Mouse (Mus musculus) heart, postnatal 25 days (tissue): Measurements from ENCODE around the gene Dip2b. TPM values are rescaled to one million over a fixed set of nuclear protein-coding genes. Genes with fewer than 3 reads are reported as not detected.

Source experiments
- DNase-seq: peaks from one replicate; pipeline ENCODE4 v3.0.0; 2022; ENCODE audit warnings: low spot score
- intact Hi-C: fragments of 180-260 bp; cut with DNase I; formaldehyde crosslinking; loops from one replicate; pipeline ENCODE4 v1.15.1; 2025
- total RNA-seq, 2 experiments: library from RNA; stranded (reverse); gene quantifications; 2 replicates each; pipeline ENCODE4 v1.2.3; 2021

The Dip2b gene
- 10 to 100 TPM; 21.6 to 23.3 TPM for total RNA-seq

GRCm38 (mm10) chr15:100038470-100038971 is at the start of gene Dip2b:
TSS of gene Dip2b (plus strand) at chr15:100038664.
- DNase-seq: peak; percentile 83

DNA sequence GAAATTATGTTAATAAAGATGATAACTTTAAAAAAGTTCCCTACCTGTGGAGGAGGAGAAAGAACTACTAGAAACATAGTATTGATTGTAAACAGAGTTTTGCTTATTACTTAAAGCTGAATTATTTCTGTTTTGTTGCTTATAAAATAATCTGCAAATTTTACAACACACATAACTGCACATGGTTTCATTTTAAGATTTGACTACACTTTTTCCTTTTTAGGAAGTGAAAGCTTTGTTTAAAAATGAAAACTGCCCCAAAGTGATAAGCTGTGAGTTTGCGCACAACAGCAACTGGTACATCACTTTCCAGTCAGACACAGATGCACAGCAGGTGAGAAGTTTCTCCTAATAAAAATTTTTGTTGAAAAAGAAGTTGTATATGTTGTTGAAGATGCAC is 45.4 kb upstream of the Dip2b start:
- intact Hi-C loops: no loop called here
- DNase-seq: no peak

More at GRCm38 (mm10) chr15:100038470-100038971, at the start of gene Dip2b:
- intact Hi-C loops: loop anchor here (1.0 to 5.0 kb wide), 2 partner anchors 88 to 189 kb away; partner anchors contain the start of gene Atf1

- intact Hi-C loops: no loop called here
- DNase-seq: no peak
Observed at GRCm38 (mm10) chr15:99997114-99997804, 41.2 kb upstream of the Dip2b start.

- DNase-seq: no peak
- intact Hi-C loops: no loop called here
Observed at GRCm38 (mm10) chr15:99999390-99999789, 39.1 kb upstream of the Dip2b start.

DNA sequence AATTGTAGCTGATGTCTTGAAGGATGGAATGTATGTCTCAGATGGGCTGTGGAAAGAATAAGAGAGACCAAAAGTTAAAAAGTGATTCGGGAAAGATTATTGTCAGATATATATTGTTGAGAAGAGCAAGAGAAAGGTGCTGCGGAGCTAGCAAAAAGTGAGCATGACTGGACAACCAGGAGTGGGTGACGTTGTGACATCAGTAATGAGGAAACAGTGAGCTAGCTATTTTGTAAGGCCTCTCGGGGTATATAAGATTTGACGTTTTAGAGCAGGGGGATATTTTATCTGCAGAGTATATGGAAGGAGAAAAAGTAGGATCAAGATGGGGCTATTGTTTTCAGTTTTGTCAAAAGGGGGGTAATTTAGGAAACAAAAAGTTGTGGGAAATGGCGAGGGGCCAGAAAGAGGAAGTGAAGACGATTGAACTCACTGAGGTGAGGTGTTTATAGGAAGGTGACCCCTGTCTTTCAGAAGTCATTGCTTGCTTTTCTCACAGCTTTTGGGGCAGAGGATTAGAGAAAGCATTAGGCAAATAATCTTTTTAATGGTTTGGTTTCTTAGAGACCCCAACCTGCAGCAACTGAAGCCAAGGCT is 33.7 kb upstream of the Dip2b start:
- DNase-seq: no peak
- intact Hi-C loops: no loop called here

DNA sequence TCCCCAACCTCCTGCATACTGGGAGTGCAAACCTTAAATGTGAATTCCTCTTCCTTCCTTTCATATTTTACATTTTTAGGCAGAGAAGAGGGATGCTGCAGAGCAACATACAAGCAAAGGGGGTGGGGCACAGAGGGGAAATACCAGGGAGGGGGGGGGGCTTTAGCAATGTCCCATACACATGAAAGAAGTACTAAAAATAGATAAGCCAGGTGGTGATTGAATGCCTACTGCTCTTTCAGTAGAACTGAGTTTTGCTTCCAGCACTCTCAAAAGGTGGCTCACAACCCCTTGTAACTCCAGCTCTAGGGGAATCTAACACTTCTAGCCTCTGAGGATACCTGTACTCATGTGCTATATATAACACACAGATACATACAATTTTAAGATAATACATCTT is 32.3 kb upstream of the Dip2b start:
- intact Hi-C loops: no loop called here
- DNase-seq: no peak

GRCm38 (mm10) chr15:100018280-100018899 is 20.1 kb upstream of the Dip2b start:
- DNase-seq: no peak
- intact Hi-C loops: no loop called here

- intact Hi-C loops: no loop called here
Observed at GRCm38 (mm10) chr15:100021175-100021574, 17.3 kb upstream of the Dip2b start.

GRCm38 (mm10) chr15:100022923-100023322 is 15.5 kb upstream of the Dip2b start:
- intact Hi-C loops: loop anchor here (2.0 kb wide), 1 partner anchor 434 kb away; no protein-coding TSS in a partner anchor
- DNase-seq: no peak

More at GRCm38 (mm10) chr15:100021175-100021574, 17.3 kb upstream of the Dip2b start:
- DNase-seq: no peak

DNA sequence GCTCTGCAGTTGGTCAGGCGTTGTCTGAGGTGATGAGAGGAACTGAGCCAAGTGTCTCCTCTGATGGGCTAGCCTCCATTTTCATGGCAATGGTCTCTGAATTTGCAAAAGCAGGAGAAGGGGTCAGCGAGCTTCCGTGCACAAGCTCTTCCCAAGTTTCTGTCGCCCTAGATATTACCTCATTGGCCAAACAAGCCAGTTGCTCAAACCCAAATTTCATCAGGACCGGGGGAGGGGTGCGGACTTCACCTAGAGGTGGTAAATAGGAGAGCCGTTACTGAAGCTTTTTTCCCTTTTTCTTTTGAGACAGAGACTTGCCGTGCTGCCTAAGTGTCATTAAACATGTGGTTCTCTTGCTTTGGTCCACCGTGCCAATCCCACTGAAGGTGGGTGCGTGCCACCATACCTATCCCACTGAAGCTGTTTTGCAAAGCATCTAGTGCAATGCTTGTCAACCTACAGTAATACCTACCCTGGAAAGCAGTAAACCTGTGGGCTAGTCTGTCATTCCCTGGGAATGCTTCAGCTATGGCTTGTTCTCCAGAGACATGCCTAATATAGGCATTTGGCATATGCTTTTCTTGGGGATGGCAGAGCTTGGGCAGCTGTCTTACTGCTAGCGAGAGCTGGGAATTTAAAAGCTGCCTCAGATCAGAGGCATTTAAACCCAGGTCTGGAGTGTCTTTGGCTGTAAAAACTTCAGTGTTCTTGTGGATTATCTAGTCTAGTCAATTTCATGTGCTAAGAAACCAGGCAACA is 13.2 kb upstream of the Dip2b start:
- intact Hi-C loops: no loop called here
- DNase-seq: no peak

- no peak for DNase-seq
- intact Hi-C loops: no loop called here
Observed at GRCm38 (mm10) chr15:100028133-100028532, 10.3 kb upstream of the Dip2b start.

- no peak for DNase-seq
- intact Hi-C loops: no loop called here
Observed at GRCm38 (mm10) chr15:100029497-100029896, 9.0 kb upstream of the Dip2b start.

- intact Hi-C loops: no loop called here
- DNase-seq: no peak
Observed at GRCm38 (mm10) chr15:100029900-100030299, 8.6 kb upstream of the Dip2b start.

DNA sequence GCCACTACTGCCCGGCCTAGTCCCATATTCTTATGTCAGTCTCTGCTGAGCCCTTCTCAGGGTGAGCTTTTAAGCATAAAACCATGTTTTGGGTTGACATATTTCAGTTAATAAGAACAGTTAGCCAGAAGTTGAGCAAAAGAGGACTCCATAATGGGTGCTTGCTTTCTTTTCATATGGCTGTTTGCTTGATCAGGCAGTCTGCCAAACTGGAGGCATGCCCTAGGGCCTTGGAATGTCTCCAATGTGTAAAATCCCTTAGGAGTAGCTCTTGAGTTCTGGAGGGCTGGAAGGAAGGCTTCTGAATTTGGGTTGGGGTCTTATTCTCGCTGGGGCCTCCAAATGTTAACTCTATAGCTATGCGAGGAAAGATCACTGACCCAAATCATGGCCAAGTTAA is 5.9 kb upstream of the Dip2b start:
- intact Hi-C loops: no loop called here
- no peak for DNase-seq

- intact Hi-C loops: loop anchor here (5.0 kb wide), 1 partner anchor 188 kb away; the partner anchor contains the start of gene Atf1
- DNase-seq: peak; percentile 34
Observed at GRCm38 (mm10) chr15:100039001-100039701, 687 bp downstream of the Dip2b start.

DNA sequence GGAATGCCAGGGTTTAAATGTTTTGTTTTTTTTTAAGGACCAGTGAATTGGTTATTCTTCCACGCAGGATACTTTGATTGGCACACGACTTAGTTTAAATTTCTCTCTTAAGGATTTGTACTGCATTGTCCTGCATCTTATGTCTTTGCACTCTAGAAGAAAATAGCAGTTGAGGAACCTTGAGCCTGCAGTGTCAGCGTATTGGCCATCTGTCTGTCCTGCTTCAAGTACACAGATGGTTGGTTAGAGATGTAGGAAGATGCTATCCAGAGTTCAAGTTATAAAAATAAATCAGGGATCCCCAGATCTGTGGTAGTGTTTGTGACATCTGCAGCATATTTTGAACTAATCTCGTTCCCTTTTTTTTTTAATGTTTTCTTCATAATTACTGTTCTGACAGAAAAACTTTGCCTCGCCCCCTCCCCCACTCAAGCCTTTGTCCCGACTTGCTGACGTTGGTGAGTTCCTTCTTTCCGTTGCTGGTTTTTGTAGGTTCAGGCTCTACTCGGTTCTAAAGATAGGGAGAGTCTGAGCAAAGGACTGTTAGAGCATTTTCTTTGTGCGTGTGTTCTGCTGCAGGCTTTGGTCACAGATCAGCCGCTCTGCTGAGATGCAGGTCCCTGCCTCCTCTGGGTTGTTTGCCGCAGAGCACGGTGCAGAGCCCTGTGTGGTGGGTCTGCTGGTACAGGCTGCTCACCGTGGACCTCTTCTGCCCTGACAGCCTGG is 2.2 kb downstream of the Dip2b start:
- DNase-seq: no peak
- intact Hi-C loops: loop anchor here (5.0 kb wide), 1 partner anchor 42 kb away; no protein-coding TSS in a partner anchor

DNA sequence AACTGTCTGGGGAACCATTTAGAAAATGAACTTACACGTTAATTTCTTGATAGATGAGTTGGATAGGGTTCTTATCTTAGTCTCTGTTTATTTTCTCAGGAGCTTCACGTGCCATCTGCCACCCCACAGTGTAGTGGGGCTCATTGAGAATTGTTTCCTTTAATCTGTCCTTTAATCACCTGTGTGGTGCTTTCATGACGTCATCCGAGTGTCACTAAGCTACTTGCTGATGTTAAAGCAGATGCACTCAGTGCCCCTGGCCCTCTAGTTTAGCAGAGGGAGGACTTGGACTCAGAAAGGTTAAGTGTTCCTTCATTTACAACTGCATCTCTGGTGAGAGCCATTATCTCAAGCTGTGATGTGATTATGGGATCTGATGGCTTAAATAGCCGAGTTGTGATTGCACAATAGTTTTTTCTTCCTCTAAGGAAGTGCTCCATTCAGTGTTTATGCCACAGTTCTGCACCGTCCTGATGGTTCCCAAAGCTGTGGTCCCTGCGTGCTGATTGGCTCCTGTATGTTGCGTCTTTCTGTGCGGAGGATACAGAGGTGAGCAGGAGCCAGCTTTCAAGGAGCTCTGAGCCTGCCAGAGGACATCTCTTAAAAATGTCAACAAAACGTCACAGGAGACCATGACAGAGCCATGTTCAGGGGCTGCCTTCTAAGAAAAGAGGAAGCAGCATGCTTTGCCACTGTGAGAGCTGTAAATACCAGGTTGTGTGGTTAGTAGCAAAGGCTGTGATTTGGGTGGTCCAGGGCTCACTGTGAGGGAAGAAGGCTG is 3.0 kb downstream of the Dip2b start:
- intact Hi-C loops: loop anchor here (5.0 kb wide), 1 partner anchor 41 kb away; no protein-coding TSS in a partner anchor
- no peak for DNase-seq

DNA sequence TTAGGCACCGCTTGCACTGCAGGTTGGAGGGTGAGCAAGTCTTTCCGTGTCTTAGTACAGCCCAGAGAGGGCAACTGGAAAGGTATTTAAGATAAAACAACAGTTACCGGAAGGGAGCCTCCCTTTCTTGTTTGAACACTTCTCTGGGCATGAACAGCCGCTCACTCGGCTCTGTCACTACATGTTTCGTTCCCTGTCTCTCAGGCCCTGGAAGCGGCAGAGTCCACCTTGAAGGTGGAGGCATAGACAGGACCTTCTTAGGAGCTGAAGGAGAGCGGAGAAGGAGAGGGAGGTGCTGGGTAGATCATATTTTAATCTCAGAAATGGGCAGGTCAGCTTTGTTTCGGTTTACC is 3.6 kb downstream of the Dip2b start:
- intact Hi-C loops: loop anchor here (5.0 kb wide), 1 partner anchor 40 kb away; no protein-coding TSS in a partner anchor

More for the DNA sequence above, 3.6 kb downstream of the Dip2b start:
- no peak for DNase-seq
